Mouse (Mus musculus) right cerebral cortex, adult 18-20 months (tissue): ENCODE results near the gene Lonrf2.
A peak's percentile ranks its signal among the peaks of the same experiment; 100 is the strongest.

Source experiments
- DNase-seq: peaks from one replicate; pipeline ENCODE4 v3.0.0; 2022; ENCODE audit warnings: mixed read lengths

Lonrf2 gene

GRCm38 (mm10) chr1:38767812-38768211 lies 68.7 kb downstream of the Lonrf2 start:
- peak; percentile 61 for DNase-seq

GRCm38 (mm10) chr1:38766661-38767572 lies 69.6 kb downstream of the Lonrf2 start:
- no peak for DNase-seq

GRCm38 (mm10) chr1:38766254-38766653 lies 70.3 kb downstream of the Lonrf2 start:
- DNase-seq, result no peak

GRCm38 (mm10) chr1:38763960-38764613 lies 72.4 kb downstream of the Lonrf2 start:
- no peak for DNase-seq

GRCm38 (mm10) chr1:38760424-38760823 lies 76.1 kb downstream of the Lonrf2 start:
- DNase-seq, result no peak

GRCm38 (mm10) chr1:38757791-38758403 lies 78.6 kb downstream of the Lonrf2 start:
- no peak for DNase-seq

- no peak for DNase-seq
Measured at GRCm38 (mm10) chr1:38743863-38744262, 92.6 kb downstream of the Lonrf2 start.
